Mouse (Mus musculus) heart, embryonic 16.5 days (tissue): ENCODE measurements at regions not wholly inside any gene's neighbourhood (a gene's known extent, or its start where the extent isn't known, plus 50 kb on each side); places are given as distances from the start of the nearest gene placed in this dataset.
"Not testable (repeated sequence)": the region's sequence is repeated elsewhere in the genome, so short reads cannot be mapped to it uniquely, and the experiment has no call there.

ENCODE experiments used
- ATAC-seq: fragments of 200-750 bp; cut with Nextera tagmentation; replicated peaks from 2 replicates; pipeline ENCODE4 v1.8.0; 2017; ENCODE audit warnings: moderate number of reproducible peaks; ENCODE audit not compliant: insufficient read depth, low FRiP score; ENCODE audit errors: extremely low read depth
- H3K27ac ChIP-seq: fragments of 300-500 bp; sonication (generic); 2 replicates; pipeline ENCODE4 v1.5.1; 2014; ENCODE audit warnings: mild to moderate bottlenecking, low read length, control low read depth, moderate library complexity
- H3K27me3 ChIP-seq: fragments of 300-500 bp; sonication (generic); 2 replicates; pipeline ENCODE4 v1.6.1; 2014; ENCODE audit warnings: low read length, mixed read lengths; ENCODE audit not compliant: control insufficient read depth, insufficient read depth
- H3K36me3 ChIP-seq: fragments of 300-500 bp; sonication (generic); 2 replicates; pipeline ENCODE4 v1.6.1; 2014; ENCODE audit not compliant: control insufficient read depth, insufficient read depth
- H3K4me1 ChIP-seq: fragments of 300-500 bp; sonication (generic); 2 replicates; pipeline ENCODE4 v1.6.1; 2014; ENCODE audit warnings: low read length, mixed read lengths; ENCODE audit not compliant: control insufficient read depth, insufficient read depth
- H3K4me2 ChIP-seq: fragments of 300-500 bp; sonication (generic); 2 replicates; pipeline ENCODE4 v1.6.1; 2014; ENCODE audit warnings: low read depth, mild to moderate bottlenecking, control low read depth, low read length
- H3K4me3 ChIP-seq: fragments of 300-500 bp; sonication (generic); 2 replicates; pipeline ENCODE4 v1.5.1; 2014; ENCODE audit warnings: mild to moderate bottlenecking, control low read depth, low read length
- H3K9ac ChIP-seq: fragments of 300-500 bp; sonication (generic); 2 replicates; pipeline ENCODE4 v1.6.1; 2014; ENCODE audit warnings: low read length, control low read depth
- H3K9me3 ChIP-seq: fragments of 300-500 bp; sonication (generic); replicated peaks from 2 replicates; pipeline ENCODE4 v1.6.1; 2016; ENCODE audit warnings: low read length; ENCODE audit not compliant: control insufficient read depth
- WGBS: fragments of 180-500 bp; shearing (Covaris S2); extraction: QIAGEN DNeasy Blood & Tissue Kit; methylation state at CpG from one replicate; pipeline ENCODE4 v1.1.7; 2014; 5-methylcytosine and 5-hydroxymethylcytosine counted together

- WGBS, result 20% methylated on average over 17 of the region's 17 CpGs
- ATAC-seq, result peak; percentile 68
- no peaks in the 10 kb centered on the region for H3K9me3 ChIP-seq
- H3K4me1 ChIP-seq, result 0 out of 2 replicates have a peak, but pooled peaks cover 2% of the 10 kb centered on the region
- peak overlapping the region; percentile 52 for H3K4me2 ChIP-seq
- H3K4me3 ChIP-seq, result peak overlapping the region; percentile 12; the same call in 1 of the 2 replicates
- no peaks in the 10 kb centered on the region for H3K36me3 ChIP-seq
- H3K27me3 ChIP-seq, result no peaks in the 10 kb centered on the region
- 0 out of 2 replicates have a peak overlapping the region, but pooled peaks have one; percentile 40 for H3K9ac ChIP-seq
- H3K27ac ChIP-seq, result no peak overlapping the region
Measured at GRCm38 (mm10) chr14:53803698-53804620, 449.9 kb downstream of the Dad1 start.

- Histone ChIP-seq H3K27ac (0 out of 2 replicates have a peak overlapping the region, but pooled peaks have one; percentile 9), H3K36me3 (no peaks in the 10 kb centered on the region), H3K4me3 (no peak overlapping the region), H3K4me2 (no peak overlapping the region; the same call in 1 of the 2 replicates), H3K27me3 (no peaks in the 10 kb centered on the region), H3K9me3 (no peaks in the 10 kb centered on the region), H3K4me1 (no peaks in the 10 kb centered on the region), H3K9ac (no peak overlapping the region)
- WGBS, result 76% methylated on average over 3 of the region's 3 CpGs
- no peak for ATAC-seq
Measured at GRCm38 (mm10) chr14:53802547-53802946, 451.4 kb downstream of the Dad1 start.

GRCm38 (mm10) chr14:53800508-53801136 lies 453.3 kb downstream of the Dad1 start:
- 65% methylated on average over 11 of the region's 11 CpGs for WGBS
- Histone ChIP-seq H3K36me3 (no peaks in the 10 kb centered on the region), H3K4me2 (no peak overlapping the region), H3K27ac (peak overlapping the region; percentile 48), H3K4me1 (no peaks in the 10 kb centered on the region), H3K9me3 (no peaks in the 10 kb centered on the region), H3K27me3 (no peaks in the 10 kb centered on the region), H3K9ac (no peak overlapping the region), H3K4me3 (no peak overlapping the region; the same call in 1 of the 2 replicates)
- no peak for ATAC-seq

GRCm38 (mm10) chr14:53795160-53795559 lies 458.7 kb downstream of the Dad1 start:
- WGBS, result 64% methylated on average over 1 of the region's 1 CpGs
- not testable (repeated sequence) for H3K9me3 ChIP-seq

GRCm38 (mm10) chr14:53794527-53794926 lies 459.4 kb downstream of the Dad1 start:
- no peak overlapping the region for H3K4me3 ChIP-seq
- H3K27ac ChIP-seq, result no peak overlapping the region
- H3K9ac ChIP-seq, result no peak overlapping the region
- no peaks in the 10 kb centered on the region for H3K9me3 ChIP-seq
- no peak overlapping the region for H3K4me2 ChIP-seq
- no peaks in the 10 kb centered on the region for H3K27me3 ChIP-seq
- ATAC-seq, result no peak
- 65% methylated on average over 5 of the region's 5 CpGs for WGBS
- H3K36me3 ChIP-seq, result no peaks in the 10 kb centered on the region
- no peaks in the 10 kb centered on the region for H3K4me1 ChIP-seq

More at GRCm38 (mm10) chr14:53795160-53795559, 458.7 kb downstream of the Dad1 start:
- not testable (repeated sequence) for H3K27me3 ChIP-seq, H3K36me3 ChIP-seq, H3K9ac ChIP-seq, H3K4me2 ChIP-seq, H3K4me1 ChIP-seq
- Histone ChIP-seq H3K27ac (peak overlapping the region; percentile 27; the same call in 1 of the 2 replicates), H3K4me3 (peak overlapping the region; percentile 12; the same call in 1 of the 2 replicates)
- ATAC-seq, result peak; percentile 71

- H3K4me2 ChIP-seq, H3K4me3 ChIP-seq, H3K4me1 ChIP-seq, H3K9ac ChIP-seq, H3K9me3 ChIP-seq, H3K36me3 ChIP-seq, H3K27ac ChIP-seq, H3K27me3 ChIP-seq, ATAC-seq: not testable (repeated sequence)
- WGBS, result 58% methylated on average over 1 of the region's 1 CpGs
Measured at GRCm38 (mm10) chr14:53792432-53792831, 461.5 kb downstream of the Dad1 start.

GRCm38 (mm10) chr14:53785547-53785946 lies 468.4 kb downstream of the Dad1 start:
- not testable (repeated sequence) for H3K4me3 ChIP-seq, H3K27me3 ChIP-seq, H3K4me1 ChIP-seq, H3K9ac ChIP-seq, ATAC-seq, H3K9me3 ChIP-seq, H3K36me3 ChIP-seq, H3K4me2 ChIP-seq, H3K27ac ChIP-seq
- WGBS, result 61% methylated on average over 2 of the region's 2 CpGs

- Histone ChIP-seq H3K4me3 (no peak overlapping the region), H3K27ac (no peak overlapping the region), H3K4me2 (no peak overlapping the region), H3K4me1 (no peaks in the 10 kb centered on the region), H3K9me3 (no peaks in the 10 kb centered on the region), H3K36me3 (no peaks in the 10 kb centered on the region), H3K9ac (no peak overlapping the region), H3K27me3 (no peaks in the 10 kb centered on the region)
- no peak for ATAC-seq
- 82% methylated on average over 3 of the region's 3 CpGs for WGBS
Measured at GRCm38 (mm10) chr14:53777375-53777774, 476.5 kb downstream of the Dad1 start.

GRCm38 (mm10) chr14:53776717-53777116 lies 477.2 kb downstream of the Dad1 start:
- not testable (repeated sequence) for H3K4me3 ChIP-seq, H3K4me2 ChIP-seq, ATAC-seq, H3K36me3 ChIP-seq, H3K9me3 ChIP-seq, H3K27me3 ChIP-seq, H3K4me1 ChIP-seq, H3K9ac ChIP-seq, H3K27ac ChIP-seq
- WGBS, result 46% methylated on average over 1 of the region's 1 CpGs
